Mouse (Mus musculus): Measurements from ENCODE around the gene Hivep3.

Hivep3 gene

GRCm38 (mm10) chr4:119947232-119948162, 213.9 kb downstream of the Hivep3 start:
- no peak for DNase-seq (ENCODE audit: low spot score in 2 of 2)

DNA sequence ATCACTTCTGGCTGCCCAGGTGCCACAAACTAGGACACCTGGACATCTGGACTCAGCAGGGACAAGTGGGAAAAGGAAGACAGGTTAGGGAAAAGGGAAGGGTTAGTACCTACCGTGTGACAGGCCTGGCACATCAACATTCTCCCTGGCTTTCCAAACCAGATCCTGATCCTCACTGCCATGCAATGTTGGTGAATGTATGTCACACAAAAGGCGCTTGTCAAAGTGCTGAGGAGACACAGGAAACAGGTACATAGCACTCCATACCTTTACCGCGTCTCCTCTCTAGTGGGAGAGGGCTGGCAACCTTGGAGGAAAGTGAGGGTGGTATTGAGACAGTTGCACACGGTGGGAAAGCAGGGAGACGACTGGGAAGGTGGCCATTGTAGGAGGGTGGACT, 214.8 kb downstream of the Hivep3 start:
- no peak for DNase-seq (ENCODE audit: low spot score in 2 of 2)

DNA sequence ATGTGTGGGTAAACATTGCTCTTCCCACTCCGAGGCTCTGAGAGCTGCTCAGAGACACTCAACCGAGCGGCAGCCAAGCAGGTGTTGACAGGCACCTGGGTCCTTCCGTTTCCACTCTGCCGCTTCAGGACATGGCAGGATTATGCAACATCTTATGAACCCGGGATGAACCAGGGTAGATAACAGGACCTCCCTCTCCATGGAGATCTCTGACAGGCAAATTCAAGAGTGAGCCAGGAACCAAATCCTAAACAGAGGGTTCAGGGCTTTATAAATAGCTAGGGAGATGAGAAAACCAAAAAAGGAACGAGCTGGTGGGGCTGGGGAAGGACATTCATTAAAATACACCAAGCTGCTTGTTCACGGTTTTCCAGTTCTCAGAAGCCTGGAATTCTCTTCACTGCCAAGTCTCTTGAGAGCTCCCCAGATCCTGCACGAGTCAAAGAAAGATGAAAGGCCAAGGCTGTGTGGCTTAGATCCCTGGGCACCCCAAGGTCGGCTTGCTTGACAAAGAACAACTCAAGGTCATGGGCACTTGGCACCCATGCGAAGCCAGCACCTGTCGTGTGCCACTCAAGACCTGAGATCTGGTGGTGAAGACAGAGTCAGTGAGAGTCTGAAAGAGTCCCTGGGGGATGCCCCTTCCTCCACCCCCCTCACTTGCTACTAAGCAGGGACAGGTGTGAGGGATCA, 215.5 kb downstream of the Hivep3 start:
- peak in 1 of 2 experiments; percentile 30 for DNase-seq (ENCODE audit: low spot score in 2 of 2)

DNA sequence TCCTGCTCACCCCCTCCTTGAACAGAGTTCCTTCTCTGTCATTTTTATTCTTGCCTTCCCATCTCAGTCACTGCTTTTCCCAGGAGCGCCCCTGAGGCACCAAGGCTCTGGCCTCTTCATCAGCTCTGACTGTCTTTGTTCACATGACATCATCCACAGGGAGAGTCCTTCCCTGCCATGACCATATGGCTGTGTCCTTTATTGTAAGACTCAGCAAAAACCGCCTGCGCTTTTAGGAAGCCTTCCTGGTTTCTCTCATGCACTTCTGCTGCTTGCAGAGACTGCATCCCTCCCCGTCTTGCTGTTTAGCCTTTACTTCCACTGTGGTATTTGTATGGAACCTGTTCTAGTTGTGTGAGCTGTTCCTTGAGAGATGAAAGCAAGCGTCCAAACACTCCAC, 216.6 kb downstream of the Hivep3 start:
- no peak for DNase-seq (ENCODE audit: low spot score in 2 of 2)

- no peak for DNase-seq (ENCODE audit: low spot score in 2 of 2)
Measured at GRCm38 (mm10) chr4:119951081-119951480, 217.5 kb downstream of the Hivep3 start.

DNA sequence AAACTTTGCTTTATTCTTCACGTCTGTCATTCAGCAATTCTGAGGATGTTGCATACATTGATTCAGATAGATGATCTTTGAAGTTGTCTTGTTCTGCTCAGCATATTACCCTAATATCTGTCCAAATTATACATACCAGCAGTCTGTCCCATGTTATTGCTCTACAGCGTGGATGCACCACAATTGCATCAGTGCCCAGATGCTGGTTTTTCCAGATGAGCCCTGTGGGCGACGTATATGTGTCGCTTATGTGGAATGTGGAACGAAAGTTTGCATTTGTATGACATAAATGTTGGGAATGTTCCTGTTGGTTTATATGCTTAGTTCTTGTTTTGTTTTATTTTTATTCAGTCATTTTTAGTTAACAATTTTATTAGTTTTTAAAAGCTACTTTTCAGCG, 221.4 kb downstream of the Hivep3 start:
- DNase-seq (ENCODE audit: low spot score in 2 of 2): no peak

DNA sequence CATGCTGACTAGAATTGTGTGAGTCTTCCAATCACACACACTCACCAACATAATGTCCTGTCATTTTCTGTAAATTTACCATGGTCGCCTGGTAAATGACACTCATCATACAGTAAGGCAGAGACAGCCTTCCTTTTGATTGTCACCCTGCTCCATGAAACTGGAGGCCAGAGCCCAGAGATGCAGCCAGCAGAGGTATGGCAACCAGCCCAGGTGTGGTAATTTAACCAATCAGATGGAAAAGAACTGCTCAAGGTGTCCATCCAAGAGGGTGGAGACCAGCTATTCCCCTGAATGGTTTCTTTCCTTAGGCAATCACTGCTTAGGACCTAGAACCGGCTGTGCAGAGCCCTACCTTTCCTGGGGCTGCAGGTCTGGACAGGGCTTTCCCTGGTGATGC, 224.4 kb downstream of the Hivep3 start:
- no peak for DNase-seq (ENCODE audit: low spot score in 2 of 2)

- DNase-seq (ENCODE audit: low spot score in 2 of 2): peak in 1 of 2 experiments; percentile 76
Measured at GRCm38 (mm10) chr4:119959293-119959692, 225.7 kb downstream of the Hivep3 start.

DNA sequence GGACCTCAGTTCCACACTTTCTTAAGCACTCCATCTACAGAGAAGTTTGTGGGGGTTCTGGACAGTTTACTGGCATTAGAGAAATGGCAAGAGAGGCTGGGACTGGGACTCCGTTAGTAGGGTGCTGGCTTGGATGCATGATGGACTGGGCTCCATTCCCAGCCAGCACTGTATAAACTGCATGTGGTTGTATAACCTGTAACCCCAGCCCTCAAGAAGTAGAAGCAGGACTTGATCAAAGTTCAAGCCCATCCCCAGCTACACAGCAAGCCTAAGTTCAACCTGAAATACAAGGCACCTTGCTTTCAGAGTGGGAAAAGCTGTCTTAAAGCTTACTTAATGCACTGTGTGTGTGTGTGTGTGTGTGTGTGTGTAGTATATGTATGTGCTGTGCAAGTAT, 226.3 kb downstream of the Hivep3 start:
- DNase-seq (ENCODE audit: low spot score in 2 of 2): no peak

GRCm38 (mm10) chr4:119960523-119960922, 226.9 kb downstream of the Hivep3 start:
- DNase-seq (ENCODE audit: low spot score in 2 of 2): no peak

- DNase-seq (ENCODE audit: low spot score in 2 of 2): no peak
Measured at GRCm38 (mm10) chr4:119961164-119961563, 227.6 kb downstream of the Hivep3 start.

GRCm38 (mm10) chr4:119962066-119962465, 228.5 kb downstream of the Hivep3 start:
- no peak for DNase-seq (ENCODE audit: low spot score in 2 of 2)

- DNase-seq (ENCODE audit: low spot score in 2 of 2): no peak
Measured at GRCm38 (mm10) chr4:119966105-119967072, 232.8 kb downstream of the Hivep3 start.

DNA sequence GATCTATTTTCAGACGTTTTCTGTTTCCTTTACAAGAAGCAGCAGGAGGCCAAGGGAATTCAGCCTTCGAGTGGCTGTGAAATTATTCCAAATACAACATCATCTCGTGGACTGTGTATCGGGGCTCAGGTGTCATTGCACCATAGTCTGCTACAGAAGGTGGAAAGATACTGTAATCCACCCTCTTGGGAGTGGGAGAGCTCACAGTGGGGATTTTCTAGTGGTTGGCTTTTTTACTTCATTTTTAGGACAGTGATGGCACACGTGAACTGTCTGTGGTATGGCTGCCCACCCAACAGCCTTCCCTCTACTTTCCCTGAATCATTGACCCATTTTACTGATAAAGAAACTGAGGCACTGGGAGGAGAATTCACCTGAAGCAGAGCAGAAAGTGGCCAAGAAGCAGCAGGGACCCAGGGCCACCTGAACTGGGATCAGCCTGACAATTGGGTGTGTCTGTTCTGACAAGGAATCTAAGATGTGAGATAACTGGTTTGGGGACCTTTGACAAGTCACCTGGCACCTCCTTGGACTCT, 233.6 kb downstream of the Hivep3 start:
- no peak for DNase-seq (ENCODE audit: low spot score in 2 of 2)

DNA sequence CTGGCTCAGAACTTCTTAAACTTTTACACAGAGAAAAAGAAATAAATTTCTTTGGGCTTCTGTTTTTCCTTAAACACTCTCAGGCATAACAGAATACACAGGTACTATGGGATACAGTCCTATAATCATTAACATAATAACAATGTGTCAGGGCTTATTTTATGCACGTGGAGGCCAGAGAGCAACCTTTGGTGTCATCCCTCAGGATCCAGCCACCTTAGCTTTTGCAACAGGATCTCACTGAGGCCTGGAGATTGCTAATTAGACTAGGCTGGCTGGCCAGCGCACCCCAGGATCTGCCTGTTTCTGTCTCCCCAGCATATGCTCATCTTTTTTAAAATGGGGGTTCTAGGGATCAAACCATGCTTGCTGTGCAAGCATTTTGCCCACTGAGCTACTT, 234.1 kb downstream of the Hivep3 start:
- DNase-seq (ENCODE audit: low spot score in 2 of 2): no peak

- no peak for DNase-seq (ENCODE audit: low spot score in 2 of 2)
Measured at GRCm38 (mm10) chr4:119968071-119968470, 234.5 kb downstream of the Hivep3 start.

DNA sequence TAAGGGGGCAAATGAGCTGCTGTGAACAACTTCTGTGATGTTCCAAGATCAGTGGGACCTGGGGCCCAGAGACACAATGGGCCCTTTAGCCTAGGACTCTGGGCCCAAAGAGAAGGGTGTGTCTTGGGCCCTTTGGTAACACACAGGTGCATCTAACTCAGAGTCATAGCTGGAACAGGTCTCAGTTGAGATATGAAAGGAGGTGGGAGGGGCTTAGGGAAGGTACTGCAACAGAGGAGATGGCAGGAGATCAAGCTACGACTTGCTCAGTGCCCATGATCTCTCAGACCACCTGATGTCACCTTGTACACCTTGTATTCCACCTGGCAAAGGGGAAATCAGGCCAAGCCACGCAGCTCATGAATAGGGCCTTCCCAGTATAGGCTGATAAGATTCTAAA, 235.3 kb downstream of the Hivep3 start:
- no peak for DNase-seq (ENCODE audit: low spot score in 2 of 2)

- no peak for DNase-seq (ENCODE audit: low spot score in 2 of 2)
Measured at GRCm38 (mm10) chr4:119970166-119970565, 236.6 kb downstream of the Hivep3 start.

DNA sequence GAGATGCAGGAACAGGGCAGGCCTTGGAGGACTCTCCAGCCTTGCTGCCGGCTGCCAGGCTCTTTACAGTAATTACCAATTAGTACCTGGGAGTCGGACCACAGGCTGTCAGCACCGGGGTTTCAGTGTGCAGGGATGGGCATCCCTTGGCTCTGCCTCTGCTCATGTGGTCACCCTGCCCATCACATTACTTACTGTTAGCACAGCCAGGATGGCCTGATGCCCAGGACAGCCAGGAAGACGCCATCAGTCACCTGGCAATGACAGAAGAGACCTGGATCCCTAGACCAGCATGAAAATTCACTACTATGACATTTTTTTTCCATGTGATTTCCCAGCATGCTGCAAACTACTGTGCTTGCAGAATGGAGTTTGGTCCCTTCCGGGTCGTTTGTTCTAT, 238.8 kb downstream of the Hivep3 start:
- no peak for DNase-seq (ENCODE audit: low spot score in 2 of 2)

DNA sequence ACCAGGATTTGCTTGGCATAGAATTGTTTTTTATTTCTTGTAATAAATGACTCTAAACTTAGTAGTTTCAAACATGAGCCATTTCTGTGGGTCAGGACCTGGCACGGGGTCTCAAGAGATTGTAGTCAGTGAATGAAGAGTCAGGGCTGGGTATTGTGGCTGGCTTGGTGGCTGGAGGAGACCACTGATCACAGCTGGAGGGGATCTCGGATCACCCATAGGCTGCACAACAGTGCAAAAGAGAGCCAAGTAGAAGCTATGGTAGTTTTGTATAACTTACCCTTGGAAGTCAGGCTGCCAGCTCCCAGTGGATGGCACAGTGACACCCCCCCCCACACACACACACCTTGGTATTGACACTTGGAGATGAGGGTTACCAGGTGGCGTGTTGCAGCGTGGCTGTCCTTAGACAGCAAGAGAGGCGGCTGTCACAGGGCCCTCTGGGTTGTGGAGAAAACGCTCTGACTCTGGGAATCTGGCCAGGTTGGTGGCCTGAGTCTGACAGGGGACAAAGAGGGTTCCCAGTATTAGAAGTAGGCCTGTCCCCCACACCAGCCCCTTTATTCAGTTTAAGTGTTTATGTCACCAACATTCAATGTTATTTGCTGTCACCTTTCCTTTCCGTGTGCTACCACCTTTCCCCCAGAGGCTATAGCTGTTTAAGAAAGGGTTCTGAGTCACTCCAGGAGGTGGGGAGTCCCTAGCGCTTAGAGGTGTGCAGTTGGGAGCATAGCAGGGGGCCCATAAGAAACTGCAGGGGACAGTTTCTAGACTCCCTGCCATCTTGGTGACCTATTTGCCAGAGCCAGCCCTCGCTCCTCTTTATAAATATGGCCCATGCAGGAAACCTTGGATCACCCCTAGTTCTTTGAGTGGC, 240.4 kb downstream of the Hivep3 start:
- no peak for DNase-seq (ENCODE audit: low spot score in 2 of 2)

GRCm38 (mm10) chr4:119975242-119975641, 241.7 kb downstream of the Hivep3 start:
- DNase-seq (ENCODE audit: low spot score in 2 of 2): no peak

All from spleen, postnatal 10 days (tissue).